Mouse (Mus musculus): Measurements from ENCODE around the gene Col25a1. TPM values are rescaled to one million over a fixed set of nuclear protein-coding genes. Genes with fewer than 3 reads are reported as not detected.

The Col25a1 gene
- polyA plus RNA-seq, 2 experiments, result 0.94 to 1.1 TPM

GRCm38 (mm10) chr3:130628358-130628757 lies 497.1 kb downstream of the Col25a1 start:
- H3K27me3 ChIP-seq (ENCODE audit: control insufficient read depth, insufficient read depth, low read length), result no peaks in the 10 kb centered on the region
- no peak overlapping the region for H3K27ac ChIP-seq
- ATAC-seq (ENCODE audit: insufficient read depth) (no peak), DNase-seq (ENCODE audit: low read depth in 3 of 3, low spot score in 3 of 3) (no peak)
- H3K4me1 ChIP-seq (replicated peaks; ENCODE audit: control insufficient read depth in 2 of 2, insufficient read depth in 2 of 2, low read length in 1 of 2), result no peaks in the 10 kb centered on the region
- no peaks in the 10 kb centered on the region for H3K9me3 ChIP-seq (ENCODE audit: control insufficient read depth, low read length)
- H3K36me3 ChIP-seq (replicated peaks; ENCODE audit: control insufficient read depth, insufficient read depth, low read depth), result no peaks in the 10 kb centered on the region
- no peak overlapping the region for H3K9ac ChIP-seq (replicated peaks)
- no peak overlapping the region for H3K4me3 ChIP-seq (ENCODE audit: insufficient read depth in 1 of 2, low read depth in 2 of 2, low read length in 2 of 2)
- H3K4me2 ChIP-seq (ENCODE audit: low read depth), result no peak overlapping the region
- no peak for TF ChIP-seq EP300 (IDR thresholded peaks at IDR 0.05; ENCODE audit: low read depth)
- TF ChIP-seq CTCF (IDR thresholded peaks at IDR 0.05; ENCODE audit: low read depth), result peak; percentile 24; the same call in 1 of the 2 replicates
- 64% methylated on average over 5 of the region's 5 CpGs for WGBS (ENCODE audit: insufficient replicate concordance)

DNA sequence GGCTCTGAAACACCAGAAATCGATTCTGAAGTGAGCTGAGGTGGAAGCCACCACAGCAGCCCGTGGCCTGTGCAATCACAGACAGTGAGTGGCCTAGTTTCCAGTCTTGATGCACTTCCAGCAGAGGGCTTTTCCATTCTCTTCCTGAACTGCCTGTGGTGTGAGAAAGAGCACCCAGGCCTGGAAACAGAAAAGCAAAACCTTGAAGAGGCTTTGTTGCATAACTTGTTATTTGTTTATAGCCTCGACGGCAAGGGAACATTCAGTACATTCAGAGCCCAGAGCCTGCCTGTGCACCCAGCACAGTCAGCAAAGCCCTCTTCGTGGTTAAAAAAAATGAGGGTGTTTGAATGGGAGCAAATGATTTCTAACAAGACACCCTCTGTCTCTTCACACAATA lies 502.6 kb downstream of the Col25a1 start:
- 53% methylated on average over 5 of the region's 5 CpGs for WGBS (ENCODE audit: insufficient replicate concordance)
- Histone ChIP-seq H3K27me3 (ENCODE audit: control insufficient read depth, insufficient read depth, low read length) (no peaks in the 10 kb centered on the region), H3K27ac (no peak overlapping the region), H3K9ac (replicated peaks) (no peak overlapping the region), H3K4me3 (ENCODE audit: insufficient read depth in 1 of 2, low read depth in 2 of 2, low read length in 2 of 2) (no peak overlapping the region), H3K36me3 (replicated peaks; ENCODE audit: control insufficient read depth, insufficient read depth, low read depth) (no peaks in the 10 kb centered on the region), H3K9me3 (ENCODE audit: control insufficient read depth, low read length) (no peaks in the 10 kb centered on the region), H3K4me2 (ENCODE audit: low read depth) (no peak overlapping the region), H3K4me1 (replicated peaks; ENCODE audit: control insufficient read depth in 2 of 2, insufficient read depth in 2 of 2, low read length in 1 of 2) (no peaks in the 10 kb centered on the region)
- TF ChIP-seq EP300 (IDR thresholded peaks at IDR 0.05; ENCODE audit: low read depth) (no peak), CTCF (IDR thresholded peaks at IDR 0.05; ENCODE audit: low read depth) (no peak)
- DNase-seq (ENCODE audit: low read depth in 3 of 3, low spot score in 3 of 3), result no peak
- ATAC-seq (ENCODE audit: insufficient read depth), result no peak

DNA sequence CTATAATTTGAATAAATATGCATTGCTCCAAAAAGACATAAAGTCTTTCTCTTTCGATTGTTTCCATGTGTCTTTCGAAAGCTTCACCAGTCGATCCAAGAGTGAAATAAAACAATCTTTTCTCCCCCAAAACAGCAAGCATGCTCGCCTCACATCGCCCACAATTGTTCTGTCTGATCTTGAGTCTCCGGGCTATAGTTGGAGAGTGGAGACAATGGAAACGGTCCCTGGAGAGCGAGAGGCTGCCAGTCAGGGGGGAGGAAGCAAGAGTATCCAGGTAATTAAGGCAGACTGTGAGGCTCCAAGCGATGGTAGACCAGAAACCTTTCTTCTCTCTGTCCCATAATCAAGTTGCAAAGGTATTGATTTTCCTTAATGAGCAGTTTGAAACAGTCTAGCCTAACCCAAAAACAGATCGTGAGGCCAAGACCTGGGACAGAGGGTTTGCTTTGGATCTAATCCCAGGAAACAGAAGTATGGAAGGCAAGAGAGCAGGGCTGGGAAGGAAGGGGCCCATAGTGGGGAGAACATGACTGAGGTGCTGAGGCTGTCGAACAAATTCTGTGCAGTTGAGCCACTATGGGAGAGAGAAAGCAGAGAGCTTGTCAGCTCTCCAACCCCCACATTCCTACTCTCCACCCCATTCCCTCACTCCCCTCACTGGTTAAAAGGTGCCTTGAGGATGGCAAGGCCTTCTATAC lies 515.0 kb downstream of the Col25a1 start:
- no peaks in the 10 kb centered on the region for H3K36me3 ChIP-seq (replicated peaks; ENCODE audit: control insufficient read depth, insufficient read depth, low read depth)
- WGBS (ENCODE audit: insufficient replicate concordance), result 65% methylated on average over 11 of the region's 11 CpGs
- ATAC-seq (ENCODE audit: insufficient read depth) (no peak), DNase-seq (ENCODE audit: low read depth in 3 of 3, low spot score in 3 of 3) (no peak)
- no peaks in the 10 kb centered on the region for H3K27me3 ChIP-seq (ENCODE audit: control insufficient read depth, insufficient read depth, low read length)
- no peaks in the 10 kb centered on the region for H3K4me1 ChIP-seq (replicated peaks; ENCODE audit: control insufficient read depth in 2 of 2, insufficient read depth in 2 of 2, low read length in 1 of 2)
- H3K9me3 ChIP-seq (ENCODE audit: control insufficient read depth, low read length), result no peaks in the 10 kb centered on the region
- H3K4me3 ChIP-seq (ENCODE audit: insufficient read depth in 1 of 2, low read depth in 2 of 2, low read length in 2 of 2), result no peak overlapping the region
- H3K4me2 ChIP-seq (ENCODE audit: low read depth), result no peak overlapping the region
- H3K27ac ChIP-seq, result no peak overlapping the region
- TF ChIP-seq CTCF (IDR thresholded peaks at IDR 0.05; ENCODE audit: low read depth), result no peak
- TF ChIP-seq EP300 (IDR thresholded peaks at IDR 0.05; ENCODE audit: low read depth), result no peak
- H3K9ac ChIP-seq (replicated peaks), result no peak overlapping the region

Other genes starting within 250 kb of the Col25a1 start
- 19.1 and 20.6 TPM in 2 replicates for gene Casp6, start 230.1 kb upstream of the Col25a1 start, polyA plus RNA-seq (2012; rRNA removed)
- 32.7 and 36.0 TPM in 2 replicates for gene Casp6, start 230.1 kb upstream of the Col25a1 start, polyA plus RNA-seq (2014; fragmentation: Nextera tagmentation; extraction: Ambion mirVana)
- 5.9 and 7.4 TPM in 2 replicates for gene Mcub, start 161.3 kb upstream of the Col25a1 start, polyA plus RNA-seq (2012; rRNA removed)
- gene Mcub, start 161.3 kb upstream of the Col25a1 start, polyA plus RNA-seq (2014; fragmentation: Nextera tagmentation; extraction: Ambion mirVana), result 16.4 and 25.9 TPM in 2 replicates
- gene Sec24b, start 69.9 kb upstream of the Col25a1 start, polyA plus RNA-seq (2012; rRNA removed), result 12.8 and 17.1 TPM in 2 replicates
- 7.8 and 8.6 TPM in 2 replicates for gene Sec24b, start 69.9 kb upstream of the Col25a1 start, polyA plus RNA-seq (2014; fragmentation: Nextera tagmentation; extraction: Ambion mirVana)

Data from liver, embryonic 14.5 days (tissue).